Mouse (Mus musculus) layer of hippocampus, adult 18-20 months (tissue): ENCODE data around the gene Slco1a6. TPM values are rescaled to one million over a fixed set of nuclear protein-coding genes. Genes with fewer than 3 reads are reported as not detected.

Experiments used
- DNase-seq, 2 experiments: peaks; one replicate each; pipeline ENCODE4 v3.0.0; 2022; ENCODE audit warnings: low spot score in 2 of 2
- total RNA-seq, 2 experiments: library from RNA; stranded (reverse); gene quantifications; 2 replicates each; pipeline ENCODE4 v1.2.3; 2021

Gene Slco1a6
- total RNA-seq, 2 experiments from 2014 or later = not detected

GRCm38 (mm10) chr6:142040306-142041175 is 167.8 kb downstream of the Slco1a6 start:
- DNase-seq = peak in 1 of 2 experiments; percentile 55

- no peak for DNase-seq
Measured at GRCm38 (mm10) chr6:142035771-142036170, 172.6 kb downstream of the Slco1a6 start.

Other genes with a start within 250 kb of the Slco1a6 start
- not detected for gene Gm6614, start 197.1 kb downstream of the Slco1a6 start, total RNA-seq
- not detected for gene Iapp, start 89.9 kb upstream of the Slco1a6 start, total RNA-seq
- not detected for gene Slco1a5, start 114.5 kb upstream of the Slco1a6 start, total RNA-seq
- 10 to 100 TPM; 13.2 to 14.4 TPM for gene Pyroxd1, start 137.1 kb upstream of the Slco1a6 start, total RNA-seq
- 10 to 100 TPM; 22.9 to 28.0 TPM for gene Recql, start 178.6 kb upstream of the Slco1a6 start, total RNA-seq
- gene Golt1b, start 178.7 kb upstream of the Slco1a6 start, total RNA-seq = 10 to 100 TPM; 32.1 to 32.8 TPM
- 1 to 10 TPM in 1 of 2 experiments, under 1 TPM in 1; 0.94 to 2.0 TPM for gene Spx, start 204.9 kb upstream of the Slco1a6 start, total RNA-seq